Mouse (Mus musculus): ENCODE results near the gene C1qtnf4.

- TF ChIP-seq TAL1 (IDR thresholded peaks at IDR 0.05; ENCODE audit: low read length): no peak
- TF ChIP-seq GATA1 (IDR thresholded peaks at IDR 0.05; ENCODE audit: low read length): no peak
Observed at GRCm38 (mm10) chr2:90922636-90923035, 37.0 kb downstream of the C1qtnf4 start.

Data from erythroblast, embryonic 14.5 days (primary cell).